Mouse (Mus musculus) C2C12 (cell line): ENCODE results near the gene Gm10271.

Experiments used
- CEBPB ChIP-seq: IDR thresholded peaks from one replicate; pipeline ENCODE4 v1.6.1; 2011; ENCODE audit warnings: low read depth, mild to moderate bottlenecking, control low read depth, moderate library complexity
- CTCF ChIP-seq: IDR thresholded peaks from one replicate; pipeline ENCODE4 v1.5.1; 2011; ENCODE audit not compliant: control insufficient read depth, insufficient read depth, insufficient read length
- MYOG ChIP-seq: IDR thresholded peaks from one replicate; pipeline ENCODE4 v1.6.1; 2011; ENCODE audit not compliant: control insufficient read depth, insufficient read length; ENCODE audit errors: extremely low read depth
- USF1 ChIP-seq: IDR thresholded peaks from one replicate; pipeline ENCODE4 v1.6.1; 2011; ENCODE audit warnings: low read depth, mild to moderate bottlenecking, control low read depth, moderate library complexity

GRCm38 (mm10) chr10:116978841-116979240, 6.4 kb upstream of the Gm10271 start:
- no peak for TF ChIP-seq CTCF
- no peak for TF ChIP-seq MYOG
- TF ChIP-seq USF1, result no peak
- no peak for TF ChIP-seq CEBPB
